Mouse (Mus musculus) G1E (cell line): ENCODE measurements around the gene Wfdc6a. TPM values are rescaled to one million over a fixed set of nuclear protein-coding genes. Genes with fewer than 3 reads are reported as not detected.

Experiments used
- ATAC-seq: 2 replicates; pipeline ENCODE4 v1.8.0; 2016; ENCODE audit warnings: mild to moderate bottlenecking; ENCODE audit not compliant: insufficient number of reproducible peaks, poor library complexity, low FRiP score, severe bottlenecking; ENCODE audit errors: extremely low read depth
- DNase-seq: peaks from one replicate; pipeline ENCODE4 v3.0.0; 2012; ENCODE audit warnings: low spot score
- H3K27me3 ChIP-seq: 2 replicates; pipeline ENCODE4 v1.6.1; 2012; ENCODE audit warnings: mild to moderate bottlenecking, low read length, inconsistent platforms; ENCODE audit not compliant: insufficient read depth
- H3K36me3 ChIP-seq: replicated peaks from 2 replicates; pipeline ENCODE3; 2012; ENCODE audit warnings: mild to moderate bottlenecking, inconsistent platforms
- H3K4me1 ChIP-seq: 2 replicates; pipeline ENCODE4 v1.6.1; 2012; ENCODE audit warnings: low read depth, low read length, inconsistent platforms, mixed read lengths; ENCODE audit not compliant: insufficient read depth
- H3K4me3 ChIP-seq: 2 replicates; pipeline ENCODE4 v1.5.1; 2012; ENCODE audit warnings: low read depth, mild to moderate bottlenecking, inconsistent platforms, low read length, moderate library complexity, mixed read lengths
- H3K9me3 ChIP-seq: replicated peaks from 2 replicates; pipeline ENCODE4 v1.6.1; 2012; ENCODE audit warnings: inconsistent platforms
- CTCF ChIP-seq: IDR thresholded peaks from 2 replicates; pipeline ENCODE4 v1.5.1; 2012; ENCODE audit warnings: low read depth, low read length, inconsistent platforms, mixed read lengths
- GATA1 ChIP-seq: IDR thresholded peaks from 2 replicates; pipeline ENCODE4 v1.6.1; 2012; ENCODE audit warnings: borderline replicate concordance, low read length, inconsistent platforms, mixed read lengths
- GATA2 ChIP-seq: IDR thresholded peaks from 2 replicates; pipeline ENCODE4 v1.6.1; 2012; ENCODE audit warnings: low read depth, low read length, inconsistent platforms, borderline replicate concordance
- POLR2AphosphoS5 ChIP-seq: IDR thresholded peaks from 2 replicates; pipeline ENCODE4 v1.6.1; 2012; ENCODE audit warnings: low read depth, low read length, inconsistent platforms; ENCODE audit not compliant: insufficient replicate concordance
- TAL1 ChIP-seq: conservative IDR thresholded peaks from 2 replicates; pipeline ENCODE4 v1.6.1; 2012; ENCODE audit warnings: low read depth, low read length, inconsistent platforms, mixed read lengths
- polyA plus RNA-seq: library from polyadenylated mRNA; stranded (reverse); fragments of >175 nt; gene quantifications from 2 replicates; pipeline ENCODE4 v1.2.3, GENCODE M21; 2012
- total RNA-seq, 2 experiments: library from RNA; stranded (forward) in 1 of 2; stranded (reverse) in 1 of 2; fragments of 200-1000 nt in 1 of 2; fragments of >200 nt in 1 of 2; fragmentation: Nextera tagmentation in 1 of 2; gene quantifications; 2 replicates each; pipeline ENCODE4 v1.2.3; 2014 to 2017

Wfdc6a gene
- total and polyA plus RNA-seq, 3 experiments = not detected

- Histone ChIP-seq H3K36me3 (no peaks in the 10 kb centered on the region), H3K4me1 (no peaks in the 10 kb centered on the region), H3K9me3 (no peaks in the 10 kb centered on the region), H3K27me3 (peaks cover 11% of the 10 kb centered on the region), H3K4me3 (no peak overlapping the region)
- DNase-seq = no peak
- no peak for ATAC-seq
- no peak for TF ChIP-seq CTCF
- no peak for TF ChIP-seq GATA2
- TF ChIP-seq POLR2AphosphoS5 = no peak
- TF ChIP-seq GATA1 = no peak
- no peak for TF ChIP-seq TAL1
Observed at GRCm38 (mm10) chr2:164558426-164558825, 26.8 kb downstream of the Wfdc6a start.

- TF ChIP-seq TAL1 = no peak
- TF ChIP-seq CTCF = no peak
- no peak for TF ChIP-seq GATA1
- TF ChIP-seq POLR2AphosphoS5 = no peak
- TF ChIP-seq GATA2 = no peak
- Histone ChIP-seq H3K9me3 (no peaks in the 10 kb centered on the region), H3K4me1 (no peaks in the 10 kb centered on the region), H3K36me3 (no peaks in the 10 kb centered on the region), H3K27me3 (peaks cover 4% of the 10 kb centered on the region; the same call in 1 of the 2 replicates), H3K4me3 (no peak overlapping the region)
- DNase-seq = no peak
- ATAC-seq = no peak
Observed at GRCm38 (mm10) chr2:164551502-164551901, 33.7 kb downstream of the Wfdc6a start.

- no peaks in the 10 kb centered on the region for H3K9me3 ChIP-seq
- H3K4me1 ChIP-seq = no peaks in the 10 kb centered on the region
- DNase-seq (no peak), ATAC-seq (no peak)
- peaks cover 4% of the 10 kb centered on the region; the same call in 1 of the 2 replicates for H3K27me3 ChIP-seq
- TF ChIP-seq POLR2AphosphoS5 (no peak), CTCF (no peak), GATA1 (no peak), GATA2 (no peak), TAL1 (no peak)
- H3K36me3 ChIP-seq = no peaks in the 10 kb centered on the region
- H3K4me3 ChIP-seq = no peak overlapping the region
Observed at GRCm38 (mm10) chr2:164550895-164551269, 34.4 kb downstream of the Wfdc6a start.

- TF ChIP-seq TAL1 (no peak), POLR2AphosphoS5 (no peak), GATA2 (no peak), GATA1 (no peak), CTCF (no peak)
- Histone ChIP-seq H3K9me3 (no peaks in the 10 kb centered on the region), H3K36me3 (no peaks in the 10 kb centered on the region), H3K4me1 (no peaks in the 10 kb centered on the region), H3K27me3 (peaks cover 4% of the 10 kb centered on the region; the same call in 1 of the 2 replicates), H3K4me3 (no peak overlapping the region)
- ATAC-seq = no peak
- DNase-seq = no peak
Observed at GRCm38 (mm10) chr2:164549963-164550894, 35.0 kb downstream of the Wfdc6a start.

GRCm38 (mm10) chr2:164549338-164549737, 35.9 kb downstream of the Wfdc6a start:
- no peak overlapping the region for H3K4me3 ChIP-seq
- no peak for ATAC-seq
- H3K9me3 ChIP-seq = no peaks in the 10 kb centered on the region
- no peaks in the 10 kb centered on the region for H3K36me3 ChIP-seq
- H3K4me1 ChIP-seq = no peaks in the 10 kb centered on the region
- H3K27me3 ChIP-seq = peaks cover 6% of the 10 kb centered on the region; the same call in 1 of the 2 replicates
- no peak for DNase-seq
- TF ChIP-seq CTCF = no peak
- TF ChIP-seq GATA2 = no peak

GRCm38 (mm10) chr2:164544454-164545097, 40.7 kb downstream of the Wfdc6a start:
- Histone ChIP-seq H3K36me3 (no peaks in the 10 kb centered on the region), H3K4me3 (no peak overlapping the region), H3K9me3 (no peaks in the 10 kb centered on the region), H3K27me3 (peaks cover 2% of the 10 kb centered on the region; the same call in 1 of the 2 replicates), H3K4me1 (no peaks in the 10 kb centered on the region)
- ATAC-seq = no peak
- TF ChIP-seq GATA2 (no peak), GATA1 (no peak)
- no peak for DNase-seq
